Comparison of ENCODE assay signal across 22 mouse cellular contexts in genomic region chr2:115613830-115614520, GRCm38 (mm10). TPM values are rescaled to one million over a fixed set of nuclear protein-coding genes. Genes with fewer than 3 reads are reported as not detected.
A peak's percentile ranks its signal among the peaks of the same experiment; 100 is the strongest.
DNase-seq lines count a peak whose midpoint lies in the region; ATAC-seq and TF ChIP-seq lines count a peak whose summit lies in the region.
"Had no signal": no experiment of that assay in that cellular context is flagged by ENCODE, and none has a peak within 500 bp of the region (broad histone marks: within the 10 kb centered on the region; RNA-seq: fewer than 3 reads in every experiment).

No protein-coding gene starts in this region.

- WGBS in intestine, embryonic 14.5 days, result 62% methylated on average over 3 of the region's 3 CpGs
- WGBS in intestine, postnatal 0 days, result 77% methylated on average over 3 of the region's 3 CpGs
- 72% methylated on average over 3 of the region's 3 CpGs for WGBS in intestine, embryonic 15.5 days
- 54% methylated on average over 3 of the region's 3 CpGs for WGBS in stomach, embryonic 15.5 days

- no peak for TF ChIP-seq CTCF in intestine, postnatal 0 days (IDR thresholded peaks at IDR 0.05; ENCODE audit: low read depth)

- ATAC-seq in intestine, embryonic 14.5 days (replicated peaks; ENCODE audit: low FRiP score, low TSS enrichment, low read depth), result peak; percentile 55; the same call in 1 of the 2 replicates
- no peak for ATAC-seq in intestine, postnatal 0 days
- peak; percentile 61 for ATAC-seq in intestine, embryonic 15.5 days
- peak; percentile 63; the same call in 1 of the 2 replicates for ATAC-seq in stomach, embryonic 15.5 days (ENCODE audit: insufficient read depth, low FRiP score, low read depth)
- ATAC-seq in monocyte, adult 5-6 weeks (replicated peaks; ENCODE audit: insufficient number of reproducible peaks, low FRiP score, low TSS enrichment, poor library complexity, severe bottlenecking), result no peak
- ATAC-seq: activated CD4-positive, CD25-positive, alpha-beta regulatory T cell, adult 4 months; forebrain, embryonic 14.5 days; forebrain, postnatal 0 days had no signal

- no peak overlapping the region for H3K4me3 ChIP-seq in intestine, embryonic 14.5 days (ENCODE audit: low read depth, low read length)
- H3K4me3 ChIP-seq in intestine, postnatal 0 days (ENCODE audit: low read depth, low read length), result no peak overlapping the region
- H3K4me3 ChIP-seq in intestine, embryonic 15.5 days (replicated peaks), result no peak overlapping the region
- no peak overlapping the region for H3K4me3 ChIP-seq in stomach, embryonic 15.5 days (replicated peaks)
- H3K4me3 ChIP-seq: embryonic facial prominence, embryonic 12.5 days; embryonic facial prominence, embryonic 15.5 days; gastrocnemius, adult 2 months; hindbrain, embryonic 12.5 days; hindbrain, embryonic 15.5 days had no signal

- no peaks in the 10 kb centered on the region for H3K27me3 ChIP-seq in intestine, embryonic 14.5 days (replicated peaks; ENCODE audit: control insufficient read depth, insufficient read depth, low read length)
- no peaks in the 10 kb centered on the region for H3K27me3 ChIP-seq in intestine, postnatal 0 days (replicated peaks; ENCODE audit: control insufficient read depth, insufficient read depth, low read length)
- no peaks in the 10 kb centered on the region for H3K27me3 ChIP-seq in intestine, embryonic 15.5 days (replicated peaks)
- H3K27me3 ChIP-seq in stomach, embryonic 15.5 days (replicated peaks), result no peaks in the 10 kb centered on the region
- H3K27me3 ChIP-seq: embryonic facial prominence, embryonic 12.5 days; embryonic facial prominence, embryonic 15.5 days; hindbrain, embryonic 12.5 days; hindbrain, embryonic 15.5 days had no signal

- no peak overlapping the region for H3K9ac ChIP-seq in intestine, embryonic 14.5 days (ENCODE audit: low read length)
- no peak overlapping the region for H3K9ac ChIP-seq in intestine, postnatal 0 days (ENCODE audit: low read depth, low read length)
- H3K9ac ChIP-seq in intestine, embryonic 15.5 days, result no peak overlapping the region
- no peak overlapping the region for H3K9ac ChIP-seq in stomach, embryonic 15.5 days
- H3K9ac ChIP-seq: embryonic facial prominence, embryonic 12.5 days; embryonic facial prominence, embryonic 15.5 days; forebrain, postnatal 0 days; hindbrain, embryonic 12.5 days; hindbrain, embryonic 15.5 days had no signal

- no peaks in the 10 kb centered on the region for H3K9me3 ChIP-seq in intestine, embryonic 14.5 days (ENCODE audit: control insufficient read depth, low read length)
- no peaks in the 10 kb centered on the region for H3K9me3 ChIP-seq in intestine, postnatal 0 days (ENCODE audit: control insufficient read depth)
- no peaks in the 10 kb centered on the region for H3K9me3 ChIP-seq in intestine, embryonic 15.5 days
- H3K9me3 ChIP-seq in stomach, embryonic 15.5 days, result no peaks in the 10 kb centered on the region
- H3K9me3 ChIP-seq: embryonic facial prominence, embryonic 12.5 days; embryonic facial prominence, embryonic 15.5 days; hindbrain, embryonic 12.5 days; hindbrain, embryonic 15.5 days had no signal

- no peaks in the 10 kb centered on the region for H3K36me3 ChIP-seq in intestine, embryonic 14.5 days (ENCODE audit: control insufficient read depth, insufficient read depth, low read length)
- H3K36me3 ChIP-seq in intestine, postnatal 0 days (ENCODE audit: control insufficient read depth, insufficient read depth), result no peaks in the 10 kb centered on the region
- H3K36me3 ChIP-seq in intestine, embryonic 15.5 days, result no peaks in the 10 kb centered on the region
- H3K36me3 ChIP-seq in stomach, embryonic 15.5 days, result no peaks in the 10 kb centered on the region
- H3K36me3 ChIP-seq: embryonic facial prominence, embryonic 12.5 days; embryonic facial prominence, embryonic 15.5 days; hindbrain, embryonic 12.5 days; hindbrain, embryonic 15.5 days had no signal

- H3K27ac ChIP-seq in intestine, embryonic 14.5 days (ENCODE audit: low read depth), result 0 out of 2 replicates have a peak overlapping the region, but pooled peaks have one; percentile 4
- H3K27ac ChIP-seq in intestine, postnatal 0 days (ENCODE audit: low read depth, low read length), result no peak overlapping the region
- H3K27ac ChIP-seq in intestine, embryonic 15.5 days, result no peak overlapping the region
- H3K27ac ChIP-seq in stomach, embryonic 15.5 days, result peak overlapping the region; percentile 61; the same call in 1 of the 2 replicates
- H3K27ac ChIP-seq: embryonic facial prominence, embryonic 12.5 days; embryonic facial prominence, embryonic 15.5 days; gastrocnemius, adult 2 months; hindbrain, embryonic 12.5 days; hindbrain, embryonic 15.5 days had no signal

- no peaks in the 10 kb centered on the region for H3K4me1 ChIP-seq in intestine, embryonic 14.5 days (replicated peaks; ENCODE audit: control insufficient read depth, insufficient read depth, low read length)
- H3K4me1 ChIP-seq in intestine, postnatal 0 days (replicated peaks; ENCODE audit: control insufficient read depth, insufficient read depth, low read length), result no peaks in the 10 kb centered on the region
- no peaks in the 10 kb centered on the region for H3K4me1 ChIP-seq in intestine, embryonic 15.5 days (replicated peaks)
- H3K4me1 ChIP-seq in stomach, embryonic 15.5 days, result no peaks in the 10 kb centered on the region
- H3K4me1 ChIP-seq: embryonic facial prominence, embryonic 12.5 days; embryonic facial prominence, embryonic 15.5 days; hindbrain, embryonic 12.5 days; hindbrain, embryonic 15.5 days had no signal

- no peak overlapping the region for H3K4me2 ChIP-seq in intestine, embryonic 14.5 days (ENCODE audit: low read length)
- H3K4me2 ChIP-seq in intestine, postnatal 0 days (replicated peaks; ENCODE audit: low read depth), result no peak overlapping the region
- H3K4me2 ChIP-seq in intestine, embryonic 15.5 days (replicated peaks), result no peak overlapping the region
- H3K4me2 ChIP-seq in stomach, embryonic 15.5 days, result no peak overlapping the region
- H3K4me2 ChIP-seq: embryonic facial prominence, embryonic 12.5 days; embryonic facial prominence, embryonic 15.5 days; heart, embryonic 11.5 days; hindbrain, embryonic 12.5 days; hindbrain, embryonic 15.5 days had no signal

- no peak for DNase-seq in intestine, embryonic 14.5 days (ENCODE audit: low spot score)
- no peak for DNase-seq in left cerebral cortex, adult 11 months (ENCODE audit: low spot score)
- DNase-seq: adrenal gland, postnatal 10 days; cerebellum, adult 11 months; cerebellum, adult 2 months; cerebellum, adult 9-11 months; cerebellum, postnatal 25 days; forebrain, postnatal 0 days; gastrocnemius, adult 2 months; gastrocnemius, postnatal 14 days; heart, adult 11 months had no signal

RNA-seq across cellular contexts. Expression of gene BC052040, which starts 32.5 kb away (rescaled TPM):
- polyA plus RNA-seq in intestine, embryonic 14.5 days (2014; fragmentation: Nextera tagmentation; extraction: Ambion mirVana), result 13.3 and 15.2 TPM in 2 replicates
- 4.6 and 4.7 TPM in 2 replicates for polyA plus RNA-seq in intestine, postnatal 0 days (2015; fragmentation: Nextera tagmentation; extraction: Ambion mirVana)
- 13.0 and 14.1 TPM in 2 replicates for polyA plus RNA-seq in intestine, embryonic 15.5 days (2015; fragmentation: Nextera tagmentation; extraction: Ambion mirVana)
- polyA plus RNA-seq in stomach, embryonic 15.5 days (2015; fragmentation: Nextera tagmentation; extraction: Ambion mirVana), result 11.9 and 15.4 TPM in 2 replicates
- 1.7 to 6.0 TPM (median 3.3 TPM) in 3 replicates for total RNA-seq in monocyte, adult 5-6 weeks (2017)

Comparison
In these comparisons a context has a peak if more than half of its experiments do, and no peak if none do; other contexts are left out.
1. ATAC-seq: peak in intestine, embryonic 14.5 days (single experiment), intestine, embryonic 15.5 days (single experiment) and stomach, embryonic 15.5 days (single experiment); none in intestine, postnatal 0 days (single experiment) and monocyte, adult 5-6 weeks (single experiment).
2. H3K27ac ChIP-seq: peak in intestine, embryonic 14.5 days (single experiment) and stomach, embryonic 15.5 days (single experiment); none in intestine, postnatal 0 days (single experiment) and intestine, embryonic 15.5 days (single experiment).